Mouse (Mus musculus) cerebellum, adult (tissue): ENCODE data around the gene Sf3b6.
A peak's percentile ranks its signal among the peaks of the same experiment; 100 is the strongest.
"Not testable (repeated sequence)": the region's sequence is repeated elsewhere in the genome, so short reads cannot be mapped to it uniquely, and the experiment has no call there.

ENCODE experiments used
- ATAC-seq: cut with Nextera tagmentation; 2 replicates; pipeline ENCODE4 v1.9.2; 2017; ENCODE audit warnings: mild to moderate bottlenecking, moderate library complexity, mixed read lengths; ENCODE audit not compliant: insufficient number of reproducible peaks, low FRiP score, low TSS enrichment

Sf3b6 gene

GRCm38 (mm10) chr12:4817361-4818101 is at the start of gene Sf3b6:
Sf3b6 (plus strand) TSS chr12:4817544.
- ATAC-seq: peak; percentile 95

GRCm38 (mm10) chr12:4768492-4769332 is 48.6 kb upstream of the Sf3b6 start, which contains the start of the genes Pfn4 and Fam228b:
Pfn4 (plus strand) TSS chr12:4769022.
Fam228b (minus strand) TSS chr12:4769267.
- peak; percentile 98 for ATAC-seq

- ATAC-seq: no peak
Observed at GRCm38 (mm10) chr12:4769333-4769723, 48.0 kb upstream of the Sf3b6 start.

- no peak for ATAC-seq
Observed at GRCm38 (mm10) chr12:4774895-4775587, 42.3 kb upstream of the Sf3b6 start.

- ATAC-seq: no peak
Observed at GRCm38 (mm10) chr12:4775588-4775949, 41.8 kb upstream of the Sf3b6 start.

- ATAC-seq: no peak
Observed at GRCm38 (mm10) chr12:4777734-4778133, 39.6 kb upstream of the Sf3b6 start.

- ATAC-seq: no peak
Observed at GRCm38 (mm10) chr12:4780245-4780644, 37.1 kb upstream of the Sf3b6 start.

- ATAC-seq: no peak
Observed at GRCm38 (mm10) chr12:4781270-4781669, 36.1 kb upstream of the Sf3b6 start.

GRCm38 (mm10) chr12:4781725-4782404 is 35.5 kb upstream of the Sf3b6 start:
- not testable (repeated sequence) for ATAC-seq

GRCm38 (mm10) chr12:4783598-4783997 is 33.7 kb upstream of the Sf3b6 start:
- no peak for ATAC-seq

- ATAC-seq: no peak
Observed at GRCm38 (mm10) chr12:4784466-4784865, 32.9 kb upstream of the Sf3b6 start.

- ATAC-seq: not testable (repeated sequence)
Observed at GRCm38 (mm10) chr12:4788128-4788527, 29.2 kb upstream of the Sf3b6 start.

GRCm38 (mm10) chr12:4793718-4794117 is 23.6 kb upstream of the Sf3b6 start:
- ATAC-seq: no peak

- ATAC-seq: not testable (repeated sequence)
Observed at GRCm38 (mm10) chr12:4797471-4797870, 19.9 kb upstream of the Sf3b6 start.

- no peak for ATAC-seq
Observed at GRCm38 (mm10) chr12:4811036-4811435, 6.3 kb upstream of the Sf3b6 start.

- ATAC-seq: no peak
Observed at GRCm38 (mm10) chr12:4811705-4812104, 5.6 kb upstream of the Sf3b6 start.

- ATAC-seq: no peak
Observed at GRCm38 (mm10) chr12:4813636-4814035, 3.7 kb upstream of the Sf3b6 start.

- ATAC-seq: 0 out of 2 replicates have a peak, but pooled peaks have one; percentile 7
Observed at GRCm38 (mm10) chr12:4816680-4817360, 524 bp upstream of the Sf3b6 start.

- ATAC-seq: no peak
Observed at GRCm38 (mm10) chr12:4827256-4827655, 9.9 kb downstream of the Sf3b6 start.

GRCm38 (mm10) chr12:4836959-4837358 is 19.6 kb downstream of the Sf3b6 start:
- no peak for ATAC-seq
